ENCODE assay signal across 19 mouse cellular contexts in the genomic region with DNA sequence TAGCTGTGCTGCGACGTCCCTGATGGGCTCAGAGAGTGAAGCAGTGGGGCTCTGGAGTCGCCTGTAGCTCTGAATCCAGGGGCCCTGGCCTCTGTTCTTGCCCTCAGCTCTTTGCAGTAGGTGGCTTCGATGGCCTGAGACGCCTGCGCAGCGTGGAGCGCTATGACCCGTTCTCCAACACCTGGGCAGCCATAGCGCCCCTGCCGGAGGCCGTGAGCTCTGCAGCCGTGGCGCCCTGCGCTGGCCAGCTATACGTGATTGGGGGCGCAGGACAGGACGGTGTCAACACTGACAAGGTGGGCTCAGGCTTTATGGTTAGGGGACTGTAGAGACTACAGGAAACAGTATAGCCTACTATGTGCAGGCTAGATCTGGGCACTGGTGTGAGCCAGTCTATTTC. TPM values are rescaled to one million over a fixed set of nuclear protein-coding genes. Genes with fewer than 3 reads are reported as not detected.
A peak's percentile ranks its signal among the peaks of the same experiment; 100 is the strongest.
DNase-seq lines count a peak whose midpoint lies in the region; ATAC-seq and TF ChIP-seq lines count a peak whose summit lies in the region.
"Had no signal": no experiment of that assay in that cellular context is flagged by ENCODE, and none has a peak within 500 bp of the region (broad histone marks: within the 10 kb centered on the region; RNA-seq: fewer than 3 reads in every experiment).

No protein-coding gene starts in this region.

- no peak overlapping the region for H3K9ac ChIP-seq in heart, postnatal 0 days (replicated peaks; ENCODE audit: low read depth, low read length)
- no peak overlapping the region for H3K9ac ChIP-seq in liver, embryonic 14.5 days (replicated peaks)
- no peak overlapping the region for H3K9ac ChIP-seq in liver, embryonic 11.5 days (ENCODE audit: low read depth, low read length)
- H3K9ac ChIP-seq: forebrain, embryonic 13.5 days; liver, embryonic 15.5 days; neural tube, embryonic 15.5 days had no signal

- 64% methylated on average over 18 of the region's 18 CpGs for WGBS in heart, postnatal 0 days
- WGBS in liver, embryonic 14.5 days (ENCODE audit: insufficient replicate concordance): 75% methylated on average over 18 of the region's 18 CpGs
- WGBS in liver, embryonic 11.5 days: 61% methylated on average over 18 of the region's 18 CpGs

- TF ChIP-seq CTCF in heart, postnatal 0 days (IDR thresholded peaks at IDR 0.05; ENCODE audit: low read depth): 0 out of 2 replicates have a peak, but pooled peaks have one; percentile 0
- TF ChIP-seq CTCF in liver, embryonic 14.5 days (IDR thresholded peaks at IDR 0.05; ENCODE audit: low read depth): peak; percentile 56
- TF ChIP-seq CTCF in E14TG2a.4 (conservative IDR thresholded peaks at IDR 0.05; ENCODE audit: low read length): peak; percentile 64

- H3K36me3 ChIP-seq in heart, postnatal 0 days (replicated peaks; ENCODE audit: control insufficient read depth, insufficient read depth, low read length): 0 out of 2 replicates have a peak, but pooled peaks cover 24% of the 10 kb centered on the region
- H3K36me3 ChIP-seq in liver, embryonic 14.5 days (replicated peaks; ENCODE audit: control insufficient read depth, insufficient read depth, low read depth): peaks cover 6% of the 10 kb centered on the region
- H3K36me3 ChIP-seq in liver, embryonic 11.5 days (ENCODE audit: control insufficient read depth, insufficient read depth, low read length): peaks cover 13% of the 10 kb centered on the region; the same call in 1 of the 2 replicates
- peaks cover 47% of the 10 kb centered on the region for H3K36me3 ChIP-seq in E14TG2a.4 (ENCODE audit: insufficient read depth, low read length)

- H3K9me3 ChIP-seq in heart, postnatal 0 days (replicated peaks; ENCODE audit: control insufficient read depth, low read length): no peaks in the 10 kb centered on the region
- no peaks in the 10 kb centered on the region for H3K9me3 ChIP-seq in liver, embryonic 14.5 days (ENCODE audit: control insufficient read depth, low read length)
- no peaks in the 10 kb centered on the region for H3K9me3 ChIP-seq in liver, embryonic 11.5 days (ENCODE audit: control insufficient read depth, low read length)
- no peaks in the 10 kb centered on the region for H3K9me3 ChIP-seq in E14TG2a.4 (ENCODE audit: low read length)
- H3K9me3 ChIP-seq: forebrain, embryonic 13.5 days; liver, embryonic 15.5 days; midbrain, embryonic 10.5 days; neural tube, embryonic 15.5 days had no signal

- TF ChIP-seq EP300 in heart, postnatal 0 days (IDR thresholded peaks at IDR 0.05; ENCODE audit: low read depth): no peak
- no peak for TF ChIP-seq EP300 in liver, embryonic 14.5 days (IDR thresholded peaks at IDR 0.05; ENCODE audit: low read depth)

- no peaks in the 10 kb centered on the region for H3K27me3 ChIP-seq in heart, postnatal 0 days (ENCODE audit: control insufficient read depth, insufficient read depth, low read length)
- peaks cover 33% of the 10 kb centered on the region for H3K27me3 ChIP-seq in liver, embryonic 14.5 days (ENCODE audit: control insufficient read depth, insufficient read depth, low read length)
- H3K27me3 ChIP-seq in liver, embryonic 11.5 days (replicated peaks; ENCODE audit: control insufficient read depth, insufficient read depth, low read length): peaks cover 20% of the 10 kb centered on the region
- H3K27me3 ChIP-seq in E14TG2a.4 (ENCODE audit: insufficient read depth, low read length): peaks cover 45% of the 10 kb centered on the region
- H3K27me3 ChIP-seq: neural tube, embryonic 15.5 days had no signal

- DNase-seq in heart, postnatal 0 days (ENCODE audit: low spot score): no peak
- no peak for DNase-seq in heart, postnatal 4 days
- DNase-seq in liver, embryonic 14.5 days (ENCODE audit: low read depth in 3 of 3, low spot score in 3 of 3): no peak
- DNase-seq in liver, embryonic 11.5 days (ENCODE audit: low spot score): no peak
- peak; percentile 76 for DNase-seq in ES-CJ7 (ENCODE audit: low read depth, low spot score)
- DNase-seq in frontal cortex, adult 2 months (ENCODE audit: extremely low spot score in 1 of 2, low spot score in 1 of 2): no peak
- DNase-seq: adrenal gland, adult 2 months; kidney, adult 2 months; lung, postnatal 4 days had no signal

- no peak overlapping the region for H3K4me2 ChIP-seq in heart, postnatal 0 days (ENCODE audit: low read depth, low read length)
- no peak overlapping the region for H3K4me2 ChIP-seq in liver, embryonic 14.5 days (ENCODE audit: low read depth)
- H3K4me2 ChIP-seq in liver, embryonic 11.5 days: no peak overlapping the region
- H3K4me2 ChIP-seq: forebrain, embryonic 13.5 days; liver, embryonic 15.5 days; neural tube, embryonic 15.5 days had no signal

- no peak overlapping the region for H3K4me3 ChIP-seq in heart, postnatal 0 days (ENCODE audit: low read depth, low read length)
- no peak overlapping the region for H3K4me3 ChIP-seq in liver, embryonic 14.5 days (ENCODE audit: insufficient read depth in 1 of 2, low read depth in 2 of 2, low read length in 2 of 2)
- no peak overlapping the region for H3K4me3 ChIP-seq in liver, embryonic 11.5 days (ENCODE audit: low read depth, low read length)
- no peak overlapping the region for H3K4me3 ChIP-seq in E14TG2a.4 (replicated peaks; ENCODE audit: low read length)
- H3K4me3 ChIP-seq: forebrain, embryonic 13.5 days; liver, embryonic 15.5 days; midbrain, embryonic 10.5 days; neural tube, embryonic 15.5 days had no signal

- no peak overlapping the region for H3K27ac ChIP-seq in heart, postnatal 0 days (ENCODE audit: low read depth)
- no peak overlapping the region for H3K27ac ChIP-seq in liver, embryonic 14.5 days
- H3K27ac ChIP-seq in liver, embryonic 11.5 days (ENCODE audit: low read depth, low read length): no peak overlapping the region
- H3K27ac ChIP-seq: forebrain, embryonic 13.5 days; liver, embryonic 15.5 days; midbrain, embryonic 10.5 days; neural tube, embryonic 15.5 days had no signal

- ATAC-seq in heart, postnatal 0 days (ENCODE audit: insufficient read depth, low read depth): no peak
- no peak for ATAC-seq in liver, embryonic 14.5 days (ENCODE audit: insufficient read depth)
- ATAC-seq in liver, embryonic 11.5 days (replicated peaks; ENCODE audit: low FRiP score): no peak
- ATAC-seq: forebrain, embryonic 13.5 days; hindbrain, embryonic 16.5 days had no signal

- no peaks in the 10 kb centered on the region for H3K4me1 ChIP-seq in heart, postnatal 0 days (ENCODE audit: control insufficient read depth, insufficient read depth)
- H3K4me1 ChIP-seq in liver, embryonic 14.5 days (replicated peaks; ENCODE audit: control insufficient read depth in 2 of 2, insufficient read depth in 2 of 2, low read length in 1 of 2): peaks cover 18 to 27% of the 10 kb centered on the region in 2 experiments
- H3K4me1 ChIP-seq in liver, embryonic 11.5 days (replicated peaks; ENCODE audit: control insufficient read depth, insufficient read depth, low read length): peaks cover 38% of the 10 kb centered on the region
- H3K4me1 ChIP-seq in E14TG2a.4 (replicated peaks; ENCODE audit: low read depth, low read length): peaks cover 61% of the 10 kb centered on the region

RNA-seq across cellular contexts. Expression of a gene that starts 5.8 kb away (rescaled TPM):
- total RNA-seq in heart, postnatal 0 days (2014; rRNA removed; ENCODE audit: low replicate concordance): 0.73 and 1.6 TPM in 2 replicates
- 0.59 and 0.75 TPM in 2 replicates for polyA plus RNA-seq in heart, postnatal 0 days (2015; fragmentation: Nextera tagmentation; extraction: Ambion mirVana)
- total RNA-seq in heart, postnatal 4 days (2021): 1 to 10 TPM; 1.3 to 1.4 TPM
- 0.09 and 0.12 TPM in 2 replicates for polyA plus RNA-seq in liver, embryonic 14.5 days (2012; rRNA removed)
- polyA plus RNA-seq in liver, embryonic 14.5 days (2014; fragmentation: Nextera tagmentation; extraction: Ambion mirVana): 0.09 and 0.38 TPM in 2 replicates
- 0.23 and 0.32 TPM in 2 replicates for polyA plus RNA-seq in liver, embryonic 11.5 days (2014; fragmentation: Nextera tagmentation; extraction: Ambion mirVana)
- polyA plus RNA-seq in frontal cortex, adult 2 months (2012; rRNA removed): 1.7 and 2.5 TPM in 2 replicates
- total RNA-seq: gastrocnemius, adult 18-20 months; heart, adult 8-10 months; heart, postnatal 25 days; MEL had no signal

RNA-seq across cellular contexts. Expression of a gene that starts 12.0 kb away (rescaled TPM):
- 804 and 987 TPM in 2 replicates for total RNA-seq in heart, postnatal 0 days (2014; rRNA removed; ENCODE audit: low replicate concordance)
- 439 and 463 TPM in 2 replicates for polyA plus RNA-seq in heart, postnatal 0 days (2015; fragmentation: Nextera tagmentation; extraction: Ambion mirVana)
- 100 to 1,000 TPM; 440 to 487 TPM for total RNA-seq in heart, postnatal 4 days (2021)
- 697 and 811 TPM in 2 replicates for polyA plus RNA-seq in liver, embryonic 14.5 days (2012; rRNA removed)
- polyA plus RNA-seq in liver, embryonic 14.5 days (2014; fragmentation: Nextera tagmentation; extraction: Ambion mirVana): 661 and 668 TPM in 2 replicates
- polyA plus RNA-seq in liver, embryonic 11.5 days (2014; fragmentation: Nextera tagmentation; extraction: Ambion mirVana): 934 and 944 TPM in 2 replicates
- polyA plus RNA-seq in frontal cortex, adult 2 months (2012; rRNA removed): 494 and 531 TPM in 2 replicates

Comparison
In these comparisons a context has a peak if more than half of its experiments do, and no peak if none do; other contexts are left out.
1. CTCF ChIP-seq: peak in every context shown above with its lines; median percentile 64 in E14TG2a.4; 56 in liver, embryonic 14.5 days; 0 in heart, postnatal 0 days.